Mouse (Mus musculus): ENCODE results near the gene Apof.

Gene Apof

GRCm38 (mm10) chr10:128268371-128268770, at the start of gene Apof:
Gene Apof, plus strand, starts transcription at chr10:128268671.
- DNase-seq = no peak

- no peak for DNase-seq
Observed at GRCm38 (mm10) chr10:128221533-128222286, 46.8 kb upstream of the Apof start.

GRCm38 (mm10) chr10:128225064-128225463, 43.4 kb upstream of the Apof start:
- DNase-seq = no peak

DNA sequence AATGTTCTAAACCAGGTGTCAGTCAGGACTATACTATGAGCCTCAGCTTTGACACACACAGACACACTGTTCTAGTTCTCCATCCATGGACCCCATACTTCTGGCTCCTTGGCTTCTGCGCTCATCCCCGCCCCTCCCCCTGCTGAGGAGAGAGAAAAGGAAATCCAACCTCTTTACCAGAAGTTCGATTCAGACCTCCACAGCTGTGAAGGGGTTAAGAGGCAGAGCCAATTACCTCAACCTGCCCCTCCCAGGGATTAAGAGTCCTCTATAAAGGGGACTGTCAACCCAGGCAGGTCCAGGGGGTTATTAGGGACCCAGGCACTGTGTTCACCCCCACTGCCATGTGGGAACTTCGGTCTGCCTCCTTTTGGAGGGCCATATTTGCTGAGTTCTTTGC, 42.9 kb upstream of the Apof start, which contains the start of gene Mip:
Gene Mip (plus strand): TSS at position 301 of the 400 bp plus-strand sequence.
- no peak for DNase-seq

- no peak for DNase-seq
Observed at GRCm38 (mm10) chr10:128227592-128227991, 40.9 kb upstream of the Apof start.

- no peak for DNase-seq
Observed at GRCm38 (mm10) chr10:128228009-128228408, 40.5 kb upstream of the Apof start.

DNA sequence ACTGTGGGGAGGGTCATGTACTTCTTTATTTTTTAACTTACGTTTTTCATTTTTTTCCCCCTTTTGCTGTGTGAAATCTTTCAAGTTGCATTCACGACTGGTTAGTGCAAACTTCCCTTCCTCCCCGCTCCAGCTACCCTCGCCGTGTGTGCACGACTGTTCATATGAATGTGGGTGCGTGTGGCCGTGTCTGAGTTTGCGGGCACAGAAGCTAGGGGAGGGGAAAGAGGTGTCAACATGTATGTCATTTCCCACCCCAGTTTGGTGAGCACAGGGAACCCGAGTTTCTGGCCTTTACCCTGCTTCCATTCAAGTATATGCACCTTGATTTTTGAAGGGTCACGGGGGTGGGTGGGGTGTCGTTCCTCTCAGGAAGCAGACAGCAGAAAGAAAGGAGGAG, 37.9 kb upstream of the Apof start:
- DNase-seq = no peak

DNA sequence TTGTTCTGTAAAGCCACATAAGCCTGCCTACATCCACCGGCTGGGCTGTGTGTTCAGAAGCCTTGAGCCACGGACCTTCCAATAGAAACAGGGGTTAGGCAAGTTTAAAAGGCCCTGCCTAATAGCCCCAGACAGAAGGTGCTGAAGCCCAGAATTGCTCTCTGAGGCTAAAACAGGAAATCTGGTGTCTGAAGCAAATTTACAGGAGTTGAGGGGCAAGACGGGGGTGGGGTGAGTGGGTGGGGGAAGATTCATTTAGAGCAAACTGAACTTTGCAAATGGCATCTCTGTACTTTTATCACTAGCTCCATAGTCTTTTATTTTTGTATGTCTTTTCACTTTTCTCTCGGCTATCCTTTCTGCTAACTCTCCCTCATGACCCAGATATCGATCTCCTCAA, 37.3 kb upstream of the Apof start:
- no peak for DNase-seq

- peak; percentile 87 for DNase-seq
Observed at GRCm38 (mm10) chr10:128231697-128232419, 36.6 kb upstream of the Apof start, which contains the start of gene Timeless. Gene Timeless, plus strand, starts transcription at chr10:128232065.

GRCm38 (mm10) chr10:128232420-128232985, 36.0 kb upstream of the Apof start:
- DNase-seq = peak; percentile 78

- no peak for DNase-seq
Observed at GRCm38 (mm10) chr10:128236321-128236720, 32.1 kb upstream of the Apof start.

- DNase-seq = peak; percentile 55
Observed at GRCm38 (mm10) chr10:128237807-128238480, 30.5 kb upstream of the Apof start.

GRCm38 (mm10) chr10:128239140-128239539, 29.3 kb upstream of the Apof start:
- no peak for DNase-seq

GRCm38 (mm10) chr10:128240131-128240530, 28.3 kb upstream of the Apof start:
- DNase-seq = no peak

- DNase-seq = no peak
Observed at GRCm38 (mm10) chr10:128243252-128243651, 25.2 kb upstream of the Apof start.

DNA sequence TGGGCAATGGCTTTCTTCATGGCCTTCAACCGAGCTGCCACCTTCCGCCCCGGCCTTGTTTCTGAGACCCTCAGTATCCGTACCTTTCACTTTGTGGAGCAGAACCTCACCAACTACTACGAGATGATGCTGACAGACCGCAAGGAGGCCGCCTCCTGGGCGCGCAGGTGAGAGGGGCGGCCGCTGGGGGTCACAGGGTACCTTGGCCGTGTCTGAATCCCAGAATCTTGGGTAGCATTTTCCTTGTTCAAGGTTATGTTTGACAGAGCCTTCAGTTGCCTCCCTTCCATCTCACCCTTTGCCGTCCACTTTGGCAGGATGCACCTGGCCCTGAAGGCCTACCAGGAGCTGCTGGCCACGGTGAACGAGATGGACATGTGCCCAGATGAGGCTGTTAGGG, 24.4 kb upstream of the Apof start:
- no peak for DNase-seq

- DNase-seq = no peak
Observed at GRCm38 (mm10) chr10:128247020-128247732, 21.3 kb upstream of the Apof start.

DNA sequence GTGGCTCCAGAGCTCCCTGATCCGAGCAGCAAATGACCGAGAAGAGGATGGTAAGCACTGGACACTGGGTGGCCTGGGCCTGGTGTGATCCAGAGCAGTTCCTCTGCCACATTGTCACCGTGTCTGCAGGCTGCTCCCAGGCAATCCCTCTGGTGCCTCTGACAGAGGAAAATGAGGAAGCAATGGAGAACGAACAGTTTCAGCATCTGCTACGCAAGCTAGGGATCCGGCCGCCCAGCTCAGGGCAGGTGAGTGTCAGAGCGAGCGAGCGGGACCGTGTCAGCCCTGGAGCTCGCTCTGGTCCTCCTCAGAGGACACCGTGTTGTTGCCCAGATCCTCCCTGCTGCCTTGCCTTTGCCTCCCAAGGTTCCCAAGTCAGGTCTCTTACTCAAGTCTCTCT, 17.9 kb upstream of the Apof start:
- no peak for DNase-seq

GRCm38 (mm10) chr10:128253677-128254255, 14.7 kb upstream of the Apof start, which contains the start of gene Apon:
Gene Apon, plus strand, starts transcription at chr10:128254096.
- no peak for DNase-seq

GRCm38 (mm10) chr10:128255925-128256324, 12.5 kb upstream of the Apof start:
- DNase-seq = no peak

DNA sequence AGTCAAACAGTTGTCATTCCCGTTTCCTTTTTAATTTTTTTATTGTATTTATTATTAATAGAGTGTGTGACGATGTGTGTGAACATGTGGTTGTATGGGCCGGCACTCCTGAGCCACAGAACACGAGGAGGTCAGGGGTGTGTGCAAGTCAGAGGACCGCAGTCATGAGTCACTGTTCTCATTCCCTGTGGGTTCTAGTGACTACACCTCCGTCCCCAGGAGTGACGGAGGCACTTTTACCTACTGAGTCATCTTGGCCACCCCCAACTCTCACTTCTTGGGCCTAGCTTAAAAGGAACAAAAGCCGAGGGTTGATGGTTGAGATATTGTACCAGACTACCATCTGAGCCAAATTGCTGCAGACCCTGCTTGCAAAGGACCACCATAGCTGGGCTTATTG, 12.1 kb upstream of the Apof start:
- no peak for DNase-seq

GRCm38 (mm10) chr10:128258953-128259352, 9.5 kb upstream of the Apof start:
- DNase-seq = no peak
